Mouse (Mus musculus): ENCODE measurements at regions not wholly inside any gene's neighbourhood (a gene's known extent, or its start where the extent isn't known, plus 50 kb on each side); places are given as distances from the start of the nearest gene placed in this dataset.

DNA sequence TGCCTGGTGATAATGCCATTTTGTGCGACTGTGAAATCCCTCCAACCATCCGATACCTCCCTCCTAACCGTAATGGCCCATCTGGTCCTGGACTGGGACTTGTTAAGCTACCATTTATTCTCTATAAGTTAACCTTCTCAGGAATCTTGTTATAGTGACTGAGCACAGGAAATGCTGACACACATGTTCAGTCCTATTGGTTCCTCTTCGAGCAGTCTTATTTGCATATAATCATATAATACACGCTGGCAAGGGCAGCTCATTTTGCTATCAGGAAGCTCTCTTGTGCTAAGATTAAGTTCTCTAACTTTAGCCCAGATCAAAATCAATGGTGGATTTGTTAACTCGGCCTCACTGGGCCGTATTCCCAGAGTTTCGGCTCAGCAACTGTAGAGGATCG, 206.1 kb upstream of the Il12b start:
- no peaks in the 10 kb centered on the region for H3K36me3 ChIP-seq (ENCODE audit: insufficient read depth, low read length)
- H3K9me3 ChIP-seq (replicated peaks; ENCODE audit: low read length): no peaks in the 10 kb centered on the region
- no peak overlapping the region for H3K9ac ChIP-seq (ENCODE audit: low read depth, low read length)
- 76% methylated on average over 9 of the region's 9 CpGs for WGBS
- H3K4me2 ChIP-seq (ENCODE audit: low read length): no peak overlapping the region
- no peak overlapping the region for H3K4me3 ChIP-seq (replicated peaks; ENCODE audit: low read depth, low read length)
- no peak for TF ChIP-seq CTCF (IDR thresholded peaks at IDR 0.05; ENCODE audit: low read depth)
- DNase-seq (ENCODE audit: low spot score) (no peak), ATAC-seq (replicated peaks; ENCODE audit: low FRiP score, low read depth) (no peak)
- H3K27me3 ChIP-seq (ENCODE audit: insufficient read depth, low read length): no peaks in the 10 kb centered on the region
- no peak overlapping the region for H3K27ac ChIP-seq
- H3K4me1 ChIP-seq (replicated peaks; ENCODE audit: insufficient read depth, low read length): no peaks in the 10 kb centered on the region

DNA sequence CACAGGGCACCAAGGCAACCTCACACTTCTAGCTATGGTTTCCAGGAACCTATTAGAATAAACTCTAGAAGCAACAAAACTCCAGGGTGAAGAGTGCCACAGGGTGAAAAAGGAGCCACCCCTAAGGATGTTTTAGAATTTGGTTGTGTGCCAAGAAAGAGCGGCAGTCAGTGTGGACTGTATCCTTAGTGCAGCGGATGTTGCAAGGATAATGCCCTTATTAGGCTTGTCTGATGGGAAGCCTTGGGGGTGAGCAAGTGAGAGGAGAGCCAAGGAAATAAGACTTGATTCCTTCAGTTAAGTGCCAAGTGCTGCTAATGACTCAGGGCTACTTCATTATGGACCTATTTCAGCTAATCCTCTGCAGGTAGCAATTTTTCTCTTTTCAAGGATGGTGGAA, 197.1 kb upstream of the Il12b start:
- ATAC-seq (replicated peaks; ENCODE audit: low FRiP score, low read depth): no peak
- H3K4me3 ChIP-seq (replicated peaks; ENCODE audit: low read depth, low read length): no peak overlapping the region
- no peak overlapping the region for H3K27ac ChIP-seq

DNA sequence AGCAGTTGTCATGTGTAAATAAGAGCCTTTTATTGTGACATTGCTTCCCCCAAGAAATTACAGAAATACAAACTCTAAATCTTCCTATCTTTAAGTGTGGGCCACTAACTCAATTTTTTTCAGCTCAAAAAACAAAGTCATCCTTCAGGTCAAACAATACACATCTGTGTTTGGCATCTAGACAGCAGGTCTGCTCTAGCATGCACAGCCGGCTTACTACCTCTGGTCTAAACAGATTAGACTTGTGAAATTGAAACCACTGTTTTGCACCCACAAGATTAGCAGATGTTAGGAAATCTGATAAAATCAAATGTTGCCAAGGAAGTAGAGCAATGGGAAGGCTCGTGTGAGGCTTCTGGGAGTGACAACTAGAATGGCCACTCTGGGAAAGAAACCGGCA, 195.5 kb upstream of the Il12b start:
- ATAC-seq (replicated peaks; ENCODE audit: low FRiP score, low read depth) (no peak), DNase-seq (ENCODE audit: low spot score) (no peak)
- H3K4me3 ChIP-seq (replicated peaks; ENCODE audit: low read depth, low read length): no peak overlapping the region
- TF ChIP-seq CTCF (IDR thresholded peaks at IDR 0.05; ENCODE audit: low read depth): no peak
- H3K4me1 ChIP-seq (replicated peaks; ENCODE audit: insufficient read depth, low read length): no peaks in the 10 kb centered on the region
- 51% methylated on average over 3 of the region's 3 CpGs for WGBS
- H3K4me2 ChIP-seq (ENCODE audit: low read length): no peak overlapping the region
- H3K9ac ChIP-seq (ENCODE audit: low read depth, low read length): no peak overlapping the region
- no peaks in the 10 kb centered on the region for H3K36me3 ChIP-seq (ENCODE audit: insufficient read depth, low read length)
- H3K9me3 ChIP-seq (replicated peaks; ENCODE audit: low read length): no peaks in the 10 kb centered on the region
- no peaks in the 10 kb centered on the region for H3K27me3 ChIP-seq (ENCODE audit: insufficient read depth, low read length)
- H3K27ac ChIP-seq: no peak overlapping the region

More for the DNA sequence above, 197.1 kb upstream of the Il12b start:
- TF ChIP-seq CTCF (IDR thresholded peaks at IDR 0.05; ENCODE audit: low read depth): no peak
- 78% methylated on average over 2 of the region's 2 CpGs for WGBS
- Histone ChIP-seq H3K36me3 (ENCODE audit: insufficient read depth, low read length) (no peaks in the 10 kb centered on the region), H3K9me3 (replicated peaks; ENCODE audit: low read length) (no peaks in the 10 kb centered on the region), H3K27me3 (ENCODE audit: insufficient read depth, low read length) (no peaks in the 10 kb centered on the region), H3K4me1 (replicated peaks; ENCODE audit: insufficient read depth, low read length) (no peaks in the 10 kb centered on the region), H3K9ac (ENCODE audit: low read depth, low read length) (no peak overlapping the region), H3K4me2 (ENCODE audit: low read length) (no peak overlapping the region)
- DNase-seq (ENCODE audit: low spot score): no peak

DNA sequence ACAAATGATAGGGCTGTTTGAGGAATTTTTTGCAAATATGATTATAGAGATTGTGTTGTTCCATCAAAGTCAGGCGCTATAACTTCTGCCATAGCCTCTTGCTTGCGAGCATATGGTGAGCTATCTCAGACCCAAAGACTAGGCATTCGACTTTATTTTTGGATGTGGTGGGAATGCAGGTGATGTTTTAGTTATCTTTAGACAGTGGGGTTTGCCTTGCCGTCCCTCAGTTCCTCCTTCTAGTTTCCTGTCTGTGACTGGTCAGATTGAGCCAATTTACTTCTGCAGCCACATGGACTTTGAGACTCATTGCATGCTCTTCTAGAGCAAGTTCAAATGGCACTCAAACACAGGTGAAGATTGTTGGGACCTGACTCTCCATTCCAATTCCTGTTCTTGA, 193.0 kb upstream of the Il12b start:
- H3K36me3 ChIP-seq (ENCODE audit: insufficient read depth, low read length): no peaks in the 10 kb centered on the region
- H3K27ac ChIP-seq: no peak overlapping the region
- H3K9ac ChIP-seq (ENCODE audit: low read depth, low read length): no peak overlapping the region
- TF ChIP-seq CTCF (IDR thresholded peaks at IDR 0.05; ENCODE audit: low read depth): no peak
- H3K4me3 ChIP-seq (replicated peaks; ENCODE audit: low read depth, low read length): no peak overlapping the region
- no peaks in the 10 kb centered on the region for H3K9me3 ChIP-seq (replicated peaks; ENCODE audit: low read length)
- H3K4me2 ChIP-seq (ENCODE audit: low read length): no peak overlapping the region
- DNase-seq (ENCODE audit: low spot score) (no peak), ATAC-seq (replicated peaks; ENCODE audit: low FRiP score, low read depth) (no peak)
- 93% methylated on average over 4 of the region's 4 CpGs for WGBS
- no peaks in the 10 kb centered on the region for H3K4me1 ChIP-seq (replicated peaks; ENCODE audit: insufficient read depth, low read length)
- no peaks in the 10 kb centered on the region for H3K27me3 ChIP-seq (ENCODE audit: insufficient read depth, low read length)

DNA sequence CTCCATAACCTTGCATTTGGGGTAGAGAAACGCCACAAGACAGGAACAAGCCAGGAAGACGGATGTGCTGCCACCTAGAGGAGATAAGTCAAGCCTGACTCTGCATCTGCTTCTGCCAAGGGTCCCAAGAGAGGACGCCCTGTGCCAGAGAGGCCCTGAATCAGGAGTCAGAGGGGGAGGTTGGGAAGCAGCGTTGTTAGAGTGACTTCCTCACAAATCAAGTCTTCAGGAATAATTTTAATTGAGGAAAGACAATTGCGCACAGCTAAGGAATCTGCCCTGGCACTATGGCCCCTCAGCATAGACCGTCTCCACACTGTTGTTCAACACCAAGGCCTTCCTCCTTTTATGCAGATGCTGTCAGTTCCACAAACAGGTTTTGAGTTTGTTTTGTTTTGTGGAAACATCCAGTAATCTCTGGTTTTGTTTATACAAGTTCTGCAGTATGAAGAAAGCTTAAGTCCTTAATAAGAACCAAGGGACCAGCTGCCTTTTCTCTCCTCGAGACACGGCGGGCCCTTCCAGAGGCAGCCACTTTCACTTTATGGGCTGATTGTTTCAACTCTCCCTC, 187.9 kb upstream of the Il12b start:
- no peaks in the 10 kb centered on the region for H3K27me3 ChIP-seq (ENCODE audit: insufficient read depth, low read length)
- peak; percentile 46; the same call in 1 of the 2 replicates for ATAC-seq (replicated peaks; ENCODE audit: low FRiP score, low read depth)
- TF ChIP-seq CTCF (IDR thresholded peaks at IDR 0.05; ENCODE audit: low read depth): peak; percentile 87
- H3K4me1 ChIP-seq (replicated peaks; ENCODE audit: insufficient read depth, low read length): no peaks in the 10 kb centered on the region
- no peaks in the 10 kb centered on the region for H3K36me3 ChIP-seq (ENCODE audit: insufficient read depth, low read length)
- DNase-seq (ENCODE audit: low spot score): peak; percentile 90
- H3K9me3 ChIP-seq (replicated peaks; ENCODE audit: low read length): no peaks in the 10 kb centered on the region
- WGBS: 41% methylated on average over 9 of the region's 9 CpGs
- H3K9ac ChIP-seq (ENCODE audit: low read depth, low read length): no peak overlapping the region
- no peak overlapping the region for H3K4me3 ChIP-seq (replicated peaks; ENCODE audit: low read depth, low read length)
- H3K27ac ChIP-seq: peak overlapping the region; percentile 62; the same call in 1 of the 2 replicates
- H3K4me2 ChIP-seq (ENCODE audit: low read length): no peak overlapping the region

DNA sequence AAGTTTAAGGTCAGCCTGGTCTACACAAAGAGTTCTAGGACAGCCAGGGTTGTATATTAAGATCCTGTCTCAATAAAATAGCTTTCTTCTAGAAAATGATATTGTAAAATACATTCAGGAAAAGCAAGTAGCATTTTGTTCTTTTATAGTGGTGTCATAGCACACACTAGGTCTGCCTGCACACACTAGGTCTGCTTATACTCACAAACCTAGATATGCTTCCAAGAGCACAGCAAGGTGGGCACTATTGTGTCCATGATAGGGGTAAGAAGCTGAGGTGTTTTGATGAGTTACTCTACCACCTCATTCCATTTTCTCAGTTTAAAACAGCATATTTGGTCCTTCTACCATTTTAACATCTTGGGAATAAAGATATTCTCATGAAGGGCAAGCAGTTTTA, 185.8 kb upstream of the Il12b start:
- Histone ChIP-seq H3K9me3 (replicated peaks; ENCODE audit: low read length) (no peaks in the 10 kb centered on the region), H3K27ac (no peak overlapping the region), H3K9ac (ENCODE audit: low read depth, low read length) (no peak overlapping the region), H3K27me3 (ENCODE audit: insufficient read depth, low read length) (no peaks in the 10 kb centered on the region), H3K4me1 (replicated peaks; ENCODE audit: insufficient read depth, low read length) (no peaks in the 10 kb centered on the region), H3K4me3 (replicated peaks; ENCODE audit: low read depth, low read length) (no peak overlapping the region), H3K36me3 (ENCODE audit: insufficient read depth, low read length) (no peaks in the 10 kb centered on the region), H3K4me2 (ENCODE audit: low read length) (no peak overlapping the region)
- no peak for DNase-seq (ENCODE audit: low spot score)
- no peak for ATAC-seq (replicated peaks; ENCODE audit: low FRiP score, low read depth)
- no peak for TF ChIP-seq CTCF (IDR thresholded peaks at IDR 0.05; ENCODE audit: low read depth)

DNA sequence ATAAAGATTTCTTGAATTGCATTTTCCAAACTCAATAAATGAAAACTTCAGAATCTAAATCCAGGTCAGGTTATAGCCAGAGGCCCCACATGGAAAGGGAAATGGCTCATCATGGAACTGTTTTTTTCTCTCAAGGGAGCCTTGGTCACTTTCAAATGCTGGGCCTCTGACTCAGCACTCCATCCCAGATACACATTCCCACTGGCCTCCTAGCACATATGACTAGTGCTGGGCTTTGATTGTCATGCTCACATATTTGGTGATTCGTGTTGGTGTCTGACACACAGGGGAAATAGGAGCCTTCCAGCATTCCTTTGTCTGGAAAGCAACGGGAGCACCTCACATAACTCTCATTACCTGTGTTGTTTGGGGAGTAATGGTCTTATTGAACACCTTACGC, 183.5 kb upstream of the Il12b start:
- H3K27me3 ChIP-seq (ENCODE audit: insufficient read depth, low read length): no peaks in the 10 kb centered on the region
- H3K4me2 ChIP-seq (ENCODE audit: low read length): no peak overlapping the region
- no peaks in the 10 kb centered on the region for H3K36me3 ChIP-seq (ENCODE audit: insufficient read depth, low read length)
- no peak overlapping the region for H3K27ac ChIP-seq
- H3K9ac ChIP-seq (ENCODE audit: low read depth, low read length): no peak overlapping the region
- no peak overlapping the region for H3K4me3 ChIP-seq (replicated peaks; ENCODE audit: low read depth, low read length)
- ATAC-seq (replicated peaks; ENCODE audit: low FRiP score, low read depth): no peak
- TF ChIP-seq CTCF (IDR thresholded peaks at IDR 0.05; ENCODE audit: low read depth): no peak
- H3K4me1 ChIP-seq (replicated peaks; ENCODE audit: insufficient read depth, low read length): no peaks in the 10 kb centered on the region
- 91% methylated on average over 3 of the region's 3 CpGs for WGBS
- H3K9me3 ChIP-seq (replicated peaks; ENCODE audit: low read length): no peaks in the 10 kb centered on the region
- DNase-seq (ENCODE audit: low spot score): no peak

Measured in kidney, postnatal 0 days (tissue).